Mouse (Mus musculus) cerebellum, adult 2 months (tissue): Measurements from ENCODE around the gene Kcnb1.

Experiments used
- CTCF ChIP-seq: fragments of 200-500 bp; IDR thresholded peaks from 2 replicates; pipeline ENCODE4 v1.5.1; 2011; ENCODE audit warnings: low read depth, mild to moderate bottlenecking, control low read depth, low read length, moderate library complexity, borderline replicate concordance; ENCODE audit not compliant: insufficient read depth
- POLR2A ChIP-seq: fragments of 200-500 bp; IDR thresholded peaks from 2 replicates; pipeline ENCODE4 v1.6.1; 2011; ENCODE audit warnings: low read length, control low read depth, borderline replicate concordance; ENCODE audit not compliant: insufficient read depth

DNA sequence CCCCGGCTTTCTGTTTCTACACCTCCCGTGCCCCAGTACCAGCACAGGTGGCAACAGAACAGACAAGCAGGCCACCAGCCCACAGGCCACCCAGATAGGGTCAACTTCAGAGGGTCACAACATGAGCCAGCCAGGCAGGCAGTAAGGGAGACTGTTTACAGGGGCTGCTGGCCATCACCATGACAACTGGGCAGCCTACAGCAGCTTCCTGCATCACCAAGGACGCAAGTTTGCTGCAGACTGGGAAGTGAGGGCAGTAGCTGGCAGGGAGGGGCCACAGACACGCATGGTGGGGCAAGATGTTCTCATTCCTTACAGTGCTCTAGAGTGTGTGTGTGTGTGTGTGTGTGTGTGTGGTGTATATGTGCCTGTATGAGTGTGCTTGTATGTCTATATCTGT lies 108.3 kb downstream of the Kcnb1 start:
- TF ChIP-seq POLR2A: no peak
- TF ChIP-seq CTCF: no peak
